Mouse (Mus musculus) bone marrow macrophage, adult 2 months (primary cell): ENCODE results near the gene Cblb. TPM values are rescaled to one million over a fixed set of nuclear protein-coding genes. Genes with fewer than 3 reads are reported as not detected.

Experiments
- H3K27ac ChIP-seq: 2 replicates; pipeline ENCODE4 v1.5.1; 2012; ENCODE audit warnings: low read depth, low read length; ENCODE audit not compliant: insufficient read depth
- H3K4me1 ChIP-seq: 2 replicates; pipeline ENCODE4 v1.6.1; 2012; ENCODE audit warnings: low read length; ENCODE audit not compliant: control insufficient read depth, insufficient read depth
- H3K4me3 ChIP-seq: 2 replicates; pipeline ENCODE4 v1.5.1; 2012; ENCODE audit warnings: mild to moderate bottlenecking, low read length, moderate library complexity; ENCODE audit not compliant: insufficient read depth
- CTCF ChIP-seq: IDR thresholded peaks from 2 replicates; pipeline ENCODE4 v1.5.1; 2012; ENCODE audit warnings: low read depth, mild to moderate bottlenecking, low read length, moderate library complexity
- POLR2A ChIP-seq: IDR thresholded peaks from 2 replicates; pipeline ENCODE4 v1.6.1; 2012; ENCODE audit warnings: mild to moderate bottlenecking, low read depth, low read length, borderline replicate concordance
- polyA plus RNA-seq: library from polyadenylated mRNA; stranded (reverse); fragments of >200 nt; gene quantifications from 2 replicates; pipeline ENCODE4 v1.2.4, GENCODE M21; 2012; ENCODE audit not compliant: missing spikeins, insufficient read depth, insufficient read length

Gene Cblb
- polyA plus RNA-seq, 1 experiment: 13.6 TPM

- Histone ChIP-seq H3K4me3 (no peak overlapping the region), H3K27ac (no peak overlapping the region), H3K4me1 (0 out of 2 replicates have a peak, but pooled peaks cover 2% of the 10 kb centered on the region)
- TF ChIP-seq CTCF (no peak), POLR2A (no peak)
These were observed 188.0 kb downstream of the Cblb start for GRCm38 (mm10) chr16:52219069-52219468.

GRCm38 (mm10) chr16:52222896-52223295 lies 191.9 kb downstream of the Cblb start:
- no peak overlapping the region for H3K4me3 ChIP-seq
- H3K27ac ChIP-seq: no peak overlapping the region
- H3K4me1 ChIP-seq: 0 out of 2 replicates have a peak, but pooled peaks cover 2% of the 10 kb centered on the region
- no peak for TF ChIP-seq CTCF
- TF ChIP-seq POLR2A: no peak

- TF ChIP-seq CTCF (no peak), POLR2A (no peak)
- Histone ChIP-seq H3K27ac (no peak overlapping the region), H3K4me1 (peaks cover 10% of the 10 kb centered on the region), H3K4me3 (no peak overlapping the region)
These were observed 198.4 kb downstream of the Cblb start for GRCm38 (mm10) chr16:52229446-52229845.

- no peak for TF ChIP-seq POLR2A
- TF ChIP-seq CTCF: no peak
- Histone ChIP-seq H3K4me1 (peaks cover 10% of the 10 kb centered on the region), H3K27ac (no peak overlapping the region), H3K4me3 (no peak overlapping the region)
These were observed 198.9 kb downstream of the Cblb start for GRCm38 (mm10) chr16:52229930-52230329.

- no peak overlapping the region for H3K4me3 ChIP-seq
- TF ChIP-seq CTCF: no peak
- no peak for TF ChIP-seq POLR2A
- no peak overlapping the region for H3K27ac ChIP-seq
- no peaks in the 10 kb centered on the region for H3K4me1 ChIP-seq
These were observed 211.1 kb downstream of the Cblb start for GRCm38 (mm10) chr16:52242144-52242543.

- H3K4me3 ChIP-seq: no peak overlapping the region
- TF ChIP-seq CTCF (no peak), POLR2A (no peak)
- no peaks in the 10 kb centered on the region for H3K4me1 ChIP-seq
- H3K27ac ChIP-seq: no peak overlapping the region
These were observed 212.5 kb downstream of the Cblb start for GRCm38 (mm10) chr16:52243421-52243973.

GRCm38 (mm10) chr16:52250196-52250595 lies 219.2 kb downstream of the Cblb start:
- H3K4me3 ChIP-seq: no peak overlapping the region
- TF ChIP-seq CTCF (no peak), POLR2A (no peak)
- H3K27ac ChIP-seq: no peak overlapping the region

GRCm38 (mm10) chr16:52250935-52251334 lies 219.9 kb downstream of the Cblb start:
- H3K4me3 ChIP-seq: no peak overlapping the region
- TF ChIP-seq CTCF (no peak), POLR2A (no peak)
- H3K4me1 ChIP-seq: no peaks in the 10 kb centered on the region
- H3K27ac ChIP-seq: no peak overlapping the region

More at GRCm38 (mm10) chr16:52250196-52250595, 219.2 kb downstream of the Cblb start:
- H3K4me1 ChIP-seq: no peaks in the 10 kb centered on the region
